Comparison of ENCODE assay signal across 12 mouse cellular contexts in the genomic region with DNA sequence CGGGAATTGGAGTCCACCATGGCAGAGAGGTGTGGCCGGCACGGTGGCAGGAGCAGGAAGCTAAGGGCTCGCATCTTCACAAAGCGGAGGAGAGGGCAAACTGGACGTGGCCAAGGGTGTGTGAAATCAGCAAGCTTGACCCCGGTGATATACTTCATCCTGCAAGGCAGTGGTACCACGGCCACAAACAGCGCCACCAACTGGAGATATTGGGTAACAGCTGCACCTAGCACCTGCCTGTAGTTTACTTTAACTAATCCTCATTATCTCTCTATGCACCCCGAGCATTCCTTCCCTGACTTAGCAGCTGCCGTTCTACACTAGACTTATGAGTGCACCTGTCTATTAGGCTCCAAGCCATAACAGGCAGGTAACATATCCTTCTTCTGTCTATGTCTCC.
"Had no signal": no experiment of that assay in that cellular context is flagged by ENCODE, and none has a peak within 500 bp of the region (broad histone marks: within the 10 kb centered on the region; RNA-seq: fewer than 3 reads in every experiment).

No protein-coding gene starts in this region.

- H3K27me3 ChIP-seq: intestine, embryonic 15.5 days; limb, embryonic 15.5 days; liver, embryonic 12.5 days; midbrain, embryonic 12.5 days; neural tube, embryonic 15.5 days had no signal

- ATAC-seq: intestine, embryonic 15.5 days; liver, embryonic 12.5 days had no signal

- H3K27ac ChIP-seq: intestine, embryonic 15.5 days; limb, embryonic 15.5 days; liver, embryonic 12.5 days; midbrain, embryonic 12.5 days; neural tube, embryonic 15.5 days had no signal

- H3K36me3 ChIP-seq: intestine, embryonic 15.5 days; limb, embryonic 15.5 days; liver, embryonic 12.5 days; midbrain, embryonic 12.5 days; neural tube, embryonic 15.5 days had no signal

- H3K9me3 ChIP-seq: intestine, embryonic 15.5 days; limb, embryonic 15.5 days; neural tube, embryonic 15.5 days had no signal

- H3K4me3 ChIP-seq: intestine, embryonic 15.5 days; limb, embryonic 15.5 days; liver, embryonic 12.5 days; midbrain, embryonic 12.5 days; myocyte; neural tube, embryonic 15.5 days had no signal

- H3K4me2 ChIP-seq: intestine, embryonic 15.5 days; limb, embryonic 15.5 days; liver, embryonic 12.5 days; lung, embryonic 14.5 days; midbrain, embryonic 12.5 days; neural tube, embryonic 15.5 days had no signal

- H3K4me1 ChIP-seq: intestine, embryonic 15.5 days; limb, embryonic 15.5 days; liver, embryonic 12.5 days; midbrain, embryonic 12.5 days; neural tube, embryonic 15.5 days had no signal

- DNase-seq: kidney, adult 18-20 months; kidney, postnatal 10 days; lung, embryonic 14.5 days; lung, postnatal 10 days; lung, postnatal 4 days; right cerebral cortex, adult 18-20 months had no signal

- H3K9ac ChIP-seq: intestine, embryonic 15.5 days; limb, embryonic 15.5 days; liver, embryonic 12.5 days; lung, embryonic 14.5 days; midbrain, embryonic 12.5 days; neural tube, embryonic 15.5 days had no signal
